Mouse (Mus musculus): ENCODE measurements around the gene Fam186a. TPM values are rescaled to one million over a fixed set of nuclear protein-coding genes. Genes with fewer than 3 reads are reported as not detected.
A peak's percentile ranks its signal among the peaks of the same experiment; 100 is the strongest.
"Not testable (repeated sequence)": the region's sequence is repeated elsewhere in the genome, so short reads cannot be mapped to it uniquely, and the experiment has no call there.

Fam186a gene
- polyA plus RNA-seq, 1 experiment = not detected

DNA sequence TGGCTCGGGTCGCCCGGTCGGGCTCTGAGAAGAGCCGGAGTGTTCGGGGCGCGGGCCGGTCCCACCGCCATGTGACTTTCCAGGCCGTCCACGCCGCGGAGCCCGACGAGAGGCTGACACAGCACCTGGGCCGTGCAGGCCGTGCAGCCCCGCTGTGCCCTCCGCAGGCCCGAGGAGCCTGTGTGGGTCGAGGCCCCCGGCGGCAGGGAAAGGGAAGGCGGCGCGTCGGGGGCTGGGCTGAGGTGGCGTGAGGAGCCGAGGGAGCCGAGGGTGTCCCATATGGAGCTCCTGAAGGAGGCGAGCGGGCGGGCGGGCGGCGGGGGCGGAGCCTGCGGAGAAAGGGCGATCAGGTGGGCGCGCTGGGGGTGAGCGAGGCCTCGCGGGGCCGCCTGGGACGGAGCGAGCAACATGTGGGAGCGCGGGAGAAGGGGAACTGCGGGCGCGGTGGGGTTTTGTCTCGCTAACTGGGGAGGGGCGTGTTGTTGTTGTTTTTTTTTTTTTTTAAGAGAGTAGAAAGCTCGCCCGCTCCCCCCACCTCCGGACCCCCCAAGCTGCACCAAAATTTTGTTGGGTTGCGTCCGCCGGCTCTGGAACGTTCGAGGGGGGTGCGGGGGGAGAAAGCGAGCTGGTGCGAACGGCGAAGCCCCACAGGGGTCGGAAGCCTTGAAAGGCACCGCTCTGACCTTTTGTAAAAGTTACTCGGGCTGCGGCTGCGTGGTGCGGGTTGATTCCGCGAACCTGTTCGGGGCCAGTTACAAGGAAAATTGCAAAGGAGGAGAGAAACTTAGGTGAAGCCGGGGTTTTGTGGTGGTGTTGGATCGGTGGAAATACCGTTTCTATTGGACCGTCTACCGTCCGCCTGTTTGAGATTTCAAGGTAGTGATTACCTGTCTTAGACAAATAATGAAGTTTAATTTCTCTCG, 6.4 kb upstream of the Fam186a start:
- Histone ChIP-seq H3K4me1 (ENCODE audit: control insufficient read depth, insufficient read depth, low read length) (no peaks in the 10 kb centered on the region; the same call in 1 of the 2 replicates), H3K27ac (ENCODE audit: insufficient read depth, low read length) (peak overlapping the region; percentile 86), H3K4me3 (ENCODE audit: insufficient read depth, low read length) (peak overlapping the region; percentile 77)
- TF ChIP-seq POLR2A (IDR thresholded peaks at IDR 0.05; ENCODE audit: low read depth, low read length) = no peak
- TF ChIP-seq CTCF (IDR thresholded peaks at IDR 0.05; ENCODE audit: borderline replicate concordance, insufficient read depth, low read length) = no peak

GRCm38 (mm10) chr15:99972361-99972988, 5.6 kb upstream of the Fam186a start:
- TF ChIP-seq CTCF (IDR thresholded peaks at IDR 0.05; ENCODE audit: borderline replicate concordance, insufficient read depth, low read length) (no peak), POLR2A (IDR thresholded peaks at IDR 0.05; ENCODE audit: low read depth, low read length) (peak; percentile 80)
- Histone ChIP-seq H3K4me3 (ENCODE audit: insufficient read depth, low read length) (peak overlapping the region; percentile 77), H3K4me1 (ENCODE audit: control insufficient read depth, insufficient read depth, low read length) (no peaks in the 10 kb centered on the region; the same call in 1 of the 2 replicates), H3K27ac (ENCODE audit: insufficient read depth, low read length) (peak overlapping the region; percentile 89)

DNA sequence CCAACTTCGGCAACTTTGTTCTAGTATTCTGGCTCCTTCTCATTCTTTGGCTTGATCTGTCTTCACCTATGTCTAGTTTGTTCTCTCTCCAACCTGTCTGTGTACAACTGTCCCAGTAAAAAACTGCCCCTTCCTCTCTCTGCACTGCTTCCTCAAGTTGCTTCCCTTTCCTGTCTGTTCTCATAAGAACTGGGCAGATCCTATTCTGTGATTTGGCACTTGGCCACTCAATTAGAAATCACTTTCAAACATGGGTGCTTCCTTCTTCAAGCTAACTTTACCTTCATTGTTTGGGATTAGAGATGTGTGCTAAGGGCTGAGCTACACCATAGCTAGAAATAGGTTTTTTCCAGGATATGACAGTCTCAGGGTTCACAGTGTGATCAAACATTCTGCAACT, 3.7 kb upstream of the Fam186a start:
- Histone ChIP-seq H3K4me1 (ENCODE audit: control insufficient read depth, insufficient read depth, low read length) (no peaks in the 10 kb centered on the region), H3K4me3 (ENCODE audit: insufficient read depth, low read length) (no peak overlapping the region), H3K27ac (ENCODE audit: insufficient read depth, low read length) (no peak overlapping the region)
- TF ChIP-seq CTCF (IDR thresholded peaks at IDR 0.05; ENCODE audit: borderline replicate concordance, insufficient read depth, low read length) (no peak), POLR2A (IDR thresholded peaks at IDR 0.05; ENCODE audit: low read depth, low read length) (no peak)

DNA sequence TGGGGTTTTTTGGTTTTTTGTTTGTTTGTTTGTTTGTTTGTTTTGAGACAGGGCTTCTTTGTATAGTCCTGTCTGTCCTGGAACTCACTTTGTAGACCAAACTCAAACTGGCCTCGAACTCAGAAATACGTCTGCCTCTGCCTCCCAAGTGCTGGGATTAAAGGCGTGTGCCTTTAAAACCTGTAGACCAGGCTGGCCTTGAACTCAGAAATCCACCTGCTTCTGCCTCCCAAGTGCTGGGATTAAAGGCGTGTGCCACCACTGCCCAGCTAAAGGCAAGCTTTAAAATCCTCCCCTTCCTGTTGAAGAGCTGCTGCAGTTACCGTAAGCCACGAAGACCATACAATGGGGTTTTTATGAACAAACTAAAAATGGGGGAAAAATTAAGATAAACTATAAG, 2.9 kb upstream of the Fam186a start, which contains the start of gene Larp4:
TSS of gene Larp4 (plus strand) at position 301 of the 400 bp plus-strand sequence.
- H3K27ac ChIP-seq (ENCODE audit: insufficient read depth, low read length); H3K4me3 ChIP-seq (ENCODE audit: insufficient read depth, low read length); H3K4me1 ChIP-seq (ENCODE audit: control insufficient read depth, insufficient read depth, low read length): not testable (repeated sequence)

GRCm38 (mm10) chr15:99965103-99965775, 1.6 kb downstream of the Fam186a start:
- Histone ChIP-seq H3K4me1 (ENCODE audit: control insufficient read depth, insufficient read depth, low read length) (no peaks in the 10 kb centered on the region), H3K27ac (ENCODE audit: insufficient read depth, low read length) (no peak overlapping the region), H3K4me3 (ENCODE audit: insufficient read depth, low read length) (no peak overlapping the region)
- TF ChIP-seq CTCF (IDR thresholded peaks at IDR 0.05; ENCODE audit: borderline replicate concordance, insufficient read depth, low read length) = no peak
- TF ChIP-seq POLR2A (IDR thresholded peaks at IDR 0.05; ENCODE audit: low read depth, low read length) = no peak

DNA sequence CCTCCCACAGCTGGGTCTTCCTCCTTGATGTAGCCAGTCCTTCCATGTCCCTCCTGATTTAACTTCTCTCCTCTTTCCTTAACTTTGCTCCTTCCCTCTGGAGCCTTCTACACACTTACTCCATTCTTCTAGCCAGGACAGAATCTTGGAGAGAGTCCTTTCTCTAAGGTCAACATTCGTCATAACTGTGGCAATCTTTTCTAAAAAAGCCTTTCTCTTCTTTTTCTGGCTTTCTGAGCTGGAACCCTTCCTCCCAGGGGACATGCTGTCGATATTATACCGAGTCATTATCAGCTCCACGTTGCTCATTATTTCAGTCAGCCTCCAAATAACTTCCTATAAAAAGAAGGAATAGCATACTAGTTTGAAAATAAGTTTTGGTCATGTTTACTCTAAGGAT, 11.5 kb downstream of the Fam186a start:
- no peaks in the 10 kb centered on the region for H3K4me1 ChIP-seq (ENCODE audit: control insufficient read depth, insufficient read depth, low read length)
- no peak for TF ChIP-seq POLR2A (IDR thresholded peaks at IDR 0.05; ENCODE audit: low read depth, low read length)
- no peak for TF ChIP-seq CTCF (IDR thresholded peaks at IDR 0.05; ENCODE audit: borderline replicate concordance, insufficient read depth, low read length)
- H3K4me3 ChIP-seq (ENCODE audit: insufficient read depth, low read length) = no peak overlapping the region
- no peak overlapping the region for H3K27ac ChIP-seq (ENCODE audit: insufficient read depth, low read length)

- no peak overlapping the region for H3K4me3 ChIP-seq (ENCODE audit: insufficient read depth, low read length)
- H3K4me1 ChIP-seq (ENCODE audit: control insufficient read depth, insufficient read depth, low read length) = no peaks in the 10 kb centered on the region
- TF ChIP-seq POLR2A (IDR thresholded peaks at IDR 0.05; ENCODE audit: low read depth, low read length) (no peak), CTCF (IDR thresholded peaks at IDR 0.05; ENCODE audit: borderline replicate concordance, insufficient read depth, low read length) (no peak)
- no peak overlapping the region for H3K27ac ChIP-seq (ENCODE audit: insufficient read depth, low read length)
These were observed 25.8 kb downstream of the Fam186a start for GRCm38 (mm10) chr15:99940970-99941630.

DNA sequence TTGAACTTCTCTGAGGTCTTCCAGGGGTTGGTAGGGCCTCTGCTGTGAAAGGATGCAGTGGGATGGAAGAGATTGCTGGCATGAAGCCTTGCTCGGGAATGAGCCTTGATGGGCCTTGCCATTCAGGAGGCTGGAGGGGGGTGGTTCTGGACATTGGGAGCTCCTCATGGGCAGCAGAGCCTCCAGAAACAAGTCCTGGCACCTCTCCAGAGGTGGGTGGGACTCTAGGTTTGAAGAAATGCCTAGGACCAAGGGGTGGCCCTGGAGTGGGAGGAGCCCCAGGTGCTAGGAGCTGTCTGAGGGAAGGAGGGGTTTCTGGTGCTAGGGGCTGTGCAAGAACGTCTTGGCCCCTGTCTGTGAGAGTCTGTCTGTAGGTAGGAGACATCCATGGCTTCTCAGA, 26.4 kb downstream of the Fam186a start:
- Histone ChIP-seq H3K4me3 (ENCODE audit: insufficient read depth, low read length) (no peak overlapping the region), H3K27ac (ENCODE audit: insufficient read depth, low read length) (no peak overlapping the region), H3K4me1 (ENCODE audit: control insufficient read depth, insufficient read depth, low read length) (no peaks in the 10 kb centered on the region)
- no peak for TF ChIP-seq CTCF (IDR thresholded peaks at IDR 0.05; ENCODE audit: borderline replicate concordance, insufficient read depth, low read length)
- no peak for TF ChIP-seq POLR2A (IDR thresholded peaks at IDR 0.05; ENCODE audit: low read depth, low read length)

GRCm38 (mm10) chr15:99937841-99938240, 29.0 kb downstream of the Fam186a start:
- no peaks in the 10 kb centered on the region for H3K4me1 ChIP-seq (ENCODE audit: control insufficient read depth, insufficient read depth, low read length)
- no peak overlapping the region for H3K27ac ChIP-seq (ENCODE audit: insufficient read depth, low read length)
- TF ChIP-seq CTCF (IDR thresholded peaks at IDR 0.05; ENCODE audit: borderline replicate concordance, insufficient read depth, low read length) (no peak), POLR2A (IDR thresholded peaks at IDR 0.05; ENCODE audit: low read depth, low read length) (no peak)

More at GRCm38 (mm10) chr15:99937841-99938240, 29.0 kb downstream of the Fam186a start:
- no peak overlapping the region for H3K4me3 ChIP-seq (ENCODE audit: insufficient read depth, low read length)
